Mouse (Mus musculus): ENCODE measurements around the gene Epb41l1.
A peak's percentile ranks its signal among the peaks of the same experiment; 100 is the strongest.

Gene Epb41l1

DNA sequence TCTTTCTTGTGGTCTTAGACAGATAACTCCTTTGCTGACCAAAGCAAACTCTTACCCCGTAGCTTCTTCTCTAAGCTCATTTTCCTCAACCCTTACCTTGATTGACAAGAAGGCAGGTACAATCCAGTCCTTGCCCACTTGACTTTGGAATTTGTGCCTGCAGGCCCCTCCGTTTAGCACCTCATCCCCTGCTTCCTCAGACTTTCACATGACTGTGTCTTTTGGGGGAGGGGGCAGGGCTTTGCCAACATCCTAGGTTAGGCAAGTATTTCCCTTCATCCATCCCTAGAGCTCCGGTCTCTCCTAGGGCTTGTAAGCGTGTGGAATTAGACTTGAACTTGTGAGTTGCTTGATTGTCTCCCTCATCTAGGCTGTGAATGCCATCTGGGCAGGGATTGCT is 3.0 kb downstream of the Epb41l1 start:
- no peak for DNase-seq (ENCODE audit: low spot score in 2 of 2)

DNA sequence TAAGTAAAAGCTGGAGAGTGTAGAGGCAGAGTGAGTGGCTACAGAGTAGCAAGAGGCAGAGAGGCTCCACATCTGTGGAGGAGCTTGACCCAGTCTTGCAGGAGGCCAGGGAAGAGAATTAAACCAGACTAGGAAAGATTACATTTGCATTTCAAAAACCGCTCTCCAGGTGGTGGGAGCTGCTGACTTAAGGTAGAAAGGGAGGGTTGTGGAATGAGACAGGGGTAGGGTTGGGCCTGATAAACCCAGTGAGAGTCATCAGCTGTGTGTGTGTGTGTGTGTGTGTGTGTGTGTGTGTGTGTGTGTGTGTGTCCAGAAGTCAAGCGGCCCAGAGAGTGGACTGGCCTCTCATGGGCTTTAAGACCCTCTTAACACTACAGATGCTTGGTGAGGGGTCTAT is 4.9 kb downstream of the Epb41l1 start:
- no peak for DNase-seq (ENCODE audit: low spot score in 2 of 2)

DNA sequence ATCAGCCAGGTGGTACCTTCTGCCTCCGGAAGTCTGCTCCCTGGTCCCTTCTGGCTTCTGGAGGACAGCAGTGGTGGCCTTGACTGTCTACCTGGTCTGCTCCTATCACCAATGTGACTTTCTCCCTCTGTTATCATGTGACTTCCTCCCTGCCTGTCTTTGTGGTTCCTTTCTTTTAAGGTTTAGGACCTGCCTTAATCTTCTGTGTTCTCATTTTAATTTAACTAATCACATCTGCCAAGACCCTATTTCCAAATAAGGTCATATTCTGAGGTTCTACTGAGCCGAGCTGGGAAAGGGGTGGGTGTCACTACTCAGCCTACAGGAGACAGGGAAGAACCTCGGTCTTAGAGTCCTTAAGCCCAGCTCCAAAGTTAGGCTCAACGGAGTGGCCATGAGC is 5.4 kb downstream of the Epb41l1 start:
- no peak for DNase-seq (ENCODE audit: low spot score in 2 of 2)

DNA sequence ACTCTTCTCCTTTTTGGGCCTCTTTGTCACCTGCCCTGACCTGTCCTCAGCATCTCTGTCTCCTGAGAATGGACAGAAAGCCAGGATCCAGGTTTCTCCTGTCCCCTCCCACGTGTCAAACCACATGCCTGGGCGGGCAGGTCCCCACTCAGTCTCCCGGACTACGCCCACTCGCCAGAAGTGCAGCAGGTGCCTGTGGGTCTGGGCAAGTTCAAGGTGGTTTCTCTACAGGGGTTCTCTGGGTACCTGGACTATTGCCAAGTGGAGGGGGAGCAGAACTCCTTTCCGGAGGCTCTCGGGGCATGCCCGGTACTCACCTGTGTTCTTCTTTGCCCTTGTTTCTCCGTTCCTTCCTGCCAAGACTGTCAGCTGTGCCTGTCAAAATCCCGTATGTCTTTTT is 9.1 kb downstream of the Epb41l1 start:
- DNase-seq (ENCODE audit: low spot score in 2 of 2): peak in 1 of 2 experiments; percentile 31

DNA sequence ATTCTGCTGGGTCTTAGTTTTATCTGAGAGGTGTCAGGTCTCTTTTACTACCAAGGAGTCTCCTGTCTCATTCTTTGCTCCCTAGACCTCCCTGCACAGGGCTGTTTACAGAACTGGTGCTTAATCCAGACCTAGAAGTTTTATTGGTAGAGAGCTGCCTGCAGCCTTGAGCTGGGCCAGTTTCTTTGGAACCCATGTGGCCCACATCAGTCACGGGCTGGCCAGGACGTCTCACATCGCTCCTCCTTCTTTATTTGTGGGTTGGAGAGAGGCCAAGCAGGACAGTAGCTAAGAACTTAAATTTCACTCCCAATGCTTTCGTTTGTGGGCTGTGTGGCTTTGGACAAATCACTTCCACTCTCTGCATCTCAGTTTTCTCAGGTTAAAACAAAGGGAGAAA is 9.6 kb downstream of the Epb41l1 start:
- DNase-seq (ENCODE audit: low spot score in 2 of 2): no peak

DNA sequence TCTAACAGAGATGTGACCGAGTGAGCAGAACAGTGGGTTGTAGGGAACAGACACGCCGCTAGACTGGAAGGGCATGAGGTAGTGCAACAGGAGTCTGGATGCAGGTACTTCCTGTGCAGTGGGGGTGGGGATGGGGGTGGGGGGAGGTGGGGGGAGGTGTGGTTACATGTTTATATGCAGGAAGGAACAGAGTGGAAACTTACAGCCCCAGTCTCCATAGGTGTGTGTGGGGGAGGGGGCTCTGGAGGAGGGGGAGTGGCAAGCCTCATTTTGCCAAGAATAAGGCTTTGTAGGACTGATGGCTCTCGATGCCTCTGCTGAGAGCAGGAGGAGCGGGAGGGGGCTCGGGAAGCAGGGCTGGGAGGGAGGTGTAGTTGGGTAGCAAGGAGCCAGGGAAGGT is 10.7 kb downstream of the Epb41l1 start:
- no peak for DNase-seq (ENCODE audit: low spot score in 2 of 2)

DNA sequence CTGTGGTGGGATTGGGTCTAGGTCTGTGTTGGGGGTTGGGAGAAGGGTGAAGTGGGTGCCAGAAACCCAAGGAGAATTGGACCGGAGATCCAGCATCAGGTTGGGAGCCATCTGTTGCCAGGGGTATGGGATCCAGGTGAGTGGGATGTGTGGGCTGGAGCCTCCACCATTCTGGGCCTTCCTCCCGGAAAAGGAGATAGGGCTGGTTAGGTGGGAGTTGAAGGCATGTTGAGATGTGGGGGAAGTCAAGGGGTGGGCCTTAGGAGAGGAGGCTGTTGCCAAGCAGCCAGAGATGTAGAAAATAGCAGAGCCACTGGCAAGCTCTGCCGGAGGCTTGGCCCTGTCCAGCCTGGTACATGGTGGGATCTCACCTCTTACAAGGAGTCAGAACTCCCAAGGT is 11.4 kb downstream of the Epb41l1 start:
- no peak for DNase-seq (ENCODE audit: low spot score in 2 of 2)

DNA sequence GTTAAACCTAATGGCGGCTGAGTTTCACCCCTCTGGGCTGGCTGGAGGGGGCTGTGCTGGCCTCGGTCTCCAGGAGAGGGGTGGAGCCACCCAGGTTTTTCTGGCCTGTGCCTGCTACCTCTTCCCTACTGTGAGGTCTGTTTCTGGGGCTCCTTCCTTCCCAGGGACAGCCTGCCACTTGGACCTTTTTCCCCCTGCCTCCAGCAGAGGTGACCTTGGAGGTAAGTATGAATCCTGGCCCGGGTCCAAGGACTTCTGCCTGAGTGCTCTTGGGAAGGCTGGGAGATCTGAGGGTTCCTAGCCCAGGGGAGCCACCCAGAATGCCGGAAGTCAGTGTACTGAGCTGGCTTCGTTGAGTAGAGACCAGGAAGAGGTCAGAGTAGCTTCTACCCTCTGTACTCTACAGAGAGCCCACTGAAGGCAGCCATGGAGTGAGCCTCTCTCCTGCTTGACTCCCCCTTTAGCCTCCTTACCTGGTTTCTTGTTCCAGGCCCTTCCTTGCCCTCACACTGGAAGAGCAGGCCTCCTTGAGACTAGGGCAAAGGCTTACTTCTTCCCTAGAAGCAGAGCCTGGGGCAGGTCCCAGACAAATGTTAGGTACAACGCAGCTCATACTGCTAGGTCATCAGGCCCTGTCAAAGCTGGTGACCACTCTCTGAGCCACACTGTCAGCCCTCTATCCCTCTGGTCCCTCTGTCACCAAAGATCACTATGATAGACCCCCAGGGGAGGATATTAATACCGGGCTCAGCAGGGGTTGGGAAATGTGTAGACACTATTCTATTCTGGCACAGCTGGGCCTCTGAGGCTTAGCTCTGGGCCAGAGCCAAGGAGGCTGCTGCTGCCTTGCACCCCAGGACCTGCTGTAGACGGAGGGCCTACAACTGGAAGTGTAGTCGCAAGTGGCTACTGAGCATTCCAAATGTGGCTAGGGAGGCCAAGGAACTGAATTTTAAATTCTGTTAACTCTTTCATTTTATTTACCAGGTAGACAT is 12.5 kb downstream of the Epb41l1 start:
- no peak for DNase-seq (ENCODE audit: low spot score in 2 of 2)

DNA sequence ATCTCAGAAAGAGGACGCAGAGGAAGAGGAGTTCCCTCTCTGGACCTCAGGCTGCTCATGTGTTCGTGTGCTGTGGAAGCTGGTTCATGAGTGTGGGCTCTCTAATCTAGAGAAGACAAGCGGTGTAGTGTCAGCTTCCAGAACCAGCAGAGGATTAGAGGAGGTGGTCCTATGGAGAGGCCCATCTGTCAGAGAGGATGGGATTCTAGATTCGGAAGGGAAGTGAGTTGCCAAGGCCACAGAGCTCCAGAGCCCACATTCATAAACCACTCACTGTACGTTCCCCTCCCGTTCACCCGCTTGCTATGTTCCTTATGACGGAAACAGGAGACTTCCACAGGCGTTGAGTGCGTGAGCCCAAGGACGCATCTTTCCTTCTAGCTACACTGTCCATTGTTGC is 16.9 kb downstream of the Epb41l1 start:
- DNase-seq (ENCODE audit: low spot score in 2 of 2): no peak

DNA sequence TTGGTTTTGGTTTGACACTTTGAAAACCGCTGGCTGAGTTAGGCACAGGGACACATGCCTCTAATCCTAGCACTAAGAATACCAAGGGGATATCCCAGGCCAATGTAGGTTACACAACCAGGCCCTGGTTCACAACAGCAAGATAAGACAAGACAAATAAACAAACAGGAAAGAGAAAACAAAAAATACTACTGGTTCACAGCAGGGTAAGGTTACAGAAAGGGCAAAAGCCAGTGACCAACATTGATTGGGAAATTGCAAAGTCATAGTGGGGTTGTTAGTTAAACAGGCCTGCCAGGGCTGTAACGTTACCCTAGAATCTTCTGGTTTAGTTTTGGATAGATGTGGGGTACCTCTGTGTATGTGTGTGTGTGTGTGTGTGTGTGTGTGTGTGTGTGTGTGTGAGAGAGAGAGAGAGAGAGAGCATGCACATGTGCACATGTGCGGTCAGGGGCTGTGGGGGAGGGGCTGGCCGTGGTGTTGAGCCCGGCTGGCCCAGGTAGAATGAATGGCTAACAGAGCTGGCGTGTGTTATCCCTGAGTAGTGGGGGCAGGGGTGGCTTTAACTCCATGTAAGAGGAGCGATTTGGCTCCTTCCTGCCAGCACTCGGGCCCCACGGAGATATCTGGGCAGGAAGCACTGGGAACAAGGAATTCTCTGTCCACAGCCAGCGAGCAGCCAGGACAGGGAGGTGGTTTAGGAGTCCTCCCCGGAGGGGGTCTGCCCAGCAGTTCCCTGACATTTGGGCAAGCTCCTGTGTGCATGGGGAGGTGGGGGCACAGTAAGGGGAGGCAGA is 19.2 kb downstream of the Epb41l1 start:
- DNase-seq (ENCODE audit: low spot score in 2 of 2): no peak

DNA sequence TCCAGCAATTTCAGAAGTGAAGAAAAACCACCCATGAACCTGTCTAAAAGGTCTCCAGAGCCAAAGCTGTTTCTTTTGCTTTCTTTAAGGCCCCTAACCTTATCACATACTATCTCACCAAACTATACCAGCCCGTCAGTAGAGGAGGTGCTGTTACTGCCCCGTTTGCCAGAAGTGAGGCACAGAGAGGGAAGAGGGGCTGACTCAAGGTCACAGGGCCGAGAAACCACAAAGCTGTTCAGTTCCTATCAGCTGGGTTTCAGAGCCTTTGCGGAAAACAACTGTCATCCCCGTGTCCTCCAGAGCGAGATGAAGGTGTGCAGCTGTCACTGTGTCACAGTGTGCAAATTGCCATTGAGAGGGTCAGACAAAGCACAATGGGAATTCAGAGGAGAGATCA is 21.2 kb downstream of the Epb41l1 start:
- no peak for DNase-seq (ENCODE audit: low spot score in 2 of 2)

DNA sequence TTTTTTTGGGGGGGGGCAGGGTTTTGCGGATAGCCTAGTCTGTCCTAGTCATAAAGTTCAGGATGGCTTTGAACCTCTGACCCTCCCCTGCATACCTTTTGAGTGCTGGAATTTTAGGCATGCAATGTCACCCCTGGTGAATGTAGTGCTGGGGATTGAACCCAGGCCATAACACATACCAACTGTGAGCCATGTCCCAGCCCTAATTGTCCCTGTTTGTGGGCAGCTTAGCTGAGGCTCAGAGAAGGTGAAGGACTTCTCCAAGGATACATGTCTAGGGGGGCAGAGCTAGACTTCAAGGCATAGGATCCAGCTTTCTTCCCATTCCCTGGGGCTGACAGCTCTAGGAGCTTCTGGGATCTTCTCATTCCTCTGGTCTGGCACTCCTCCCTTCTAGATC is 22.6 kb downstream of the Epb41l1 start:
- DNase-seq (ENCODE audit: low spot score in 2 of 2): no peak

DNA sequence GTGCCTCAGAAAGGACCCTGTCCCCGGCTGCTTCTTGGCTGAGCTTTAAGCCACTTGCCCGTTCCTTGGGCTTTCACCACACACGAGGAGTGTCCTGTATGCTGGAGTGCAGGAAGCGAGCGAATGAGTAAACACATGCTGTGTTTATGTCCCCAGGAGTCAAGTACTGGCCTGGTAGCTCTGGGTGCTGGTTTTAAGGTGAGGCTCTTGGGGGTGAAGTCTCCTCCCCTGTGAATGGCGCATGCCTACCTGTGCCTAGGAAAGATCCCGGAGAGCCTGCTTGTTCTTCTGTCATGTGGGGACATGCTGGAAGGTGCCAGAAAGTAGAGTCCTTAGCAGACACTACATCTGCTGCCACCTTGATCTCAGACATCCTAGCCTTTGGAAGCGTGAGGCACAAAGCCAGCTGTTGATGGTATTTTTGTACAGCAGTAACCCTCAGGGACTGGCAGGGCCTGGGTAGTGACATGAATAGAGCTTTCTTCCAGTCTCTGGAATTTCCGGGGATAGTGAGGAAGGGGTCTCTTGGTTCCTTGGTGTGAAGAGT is 25.9 kb downstream of the Epb41l1 start:
- DNase-seq (ENCODE audit: low spot score in 2 of 2): no peak

DNA sequence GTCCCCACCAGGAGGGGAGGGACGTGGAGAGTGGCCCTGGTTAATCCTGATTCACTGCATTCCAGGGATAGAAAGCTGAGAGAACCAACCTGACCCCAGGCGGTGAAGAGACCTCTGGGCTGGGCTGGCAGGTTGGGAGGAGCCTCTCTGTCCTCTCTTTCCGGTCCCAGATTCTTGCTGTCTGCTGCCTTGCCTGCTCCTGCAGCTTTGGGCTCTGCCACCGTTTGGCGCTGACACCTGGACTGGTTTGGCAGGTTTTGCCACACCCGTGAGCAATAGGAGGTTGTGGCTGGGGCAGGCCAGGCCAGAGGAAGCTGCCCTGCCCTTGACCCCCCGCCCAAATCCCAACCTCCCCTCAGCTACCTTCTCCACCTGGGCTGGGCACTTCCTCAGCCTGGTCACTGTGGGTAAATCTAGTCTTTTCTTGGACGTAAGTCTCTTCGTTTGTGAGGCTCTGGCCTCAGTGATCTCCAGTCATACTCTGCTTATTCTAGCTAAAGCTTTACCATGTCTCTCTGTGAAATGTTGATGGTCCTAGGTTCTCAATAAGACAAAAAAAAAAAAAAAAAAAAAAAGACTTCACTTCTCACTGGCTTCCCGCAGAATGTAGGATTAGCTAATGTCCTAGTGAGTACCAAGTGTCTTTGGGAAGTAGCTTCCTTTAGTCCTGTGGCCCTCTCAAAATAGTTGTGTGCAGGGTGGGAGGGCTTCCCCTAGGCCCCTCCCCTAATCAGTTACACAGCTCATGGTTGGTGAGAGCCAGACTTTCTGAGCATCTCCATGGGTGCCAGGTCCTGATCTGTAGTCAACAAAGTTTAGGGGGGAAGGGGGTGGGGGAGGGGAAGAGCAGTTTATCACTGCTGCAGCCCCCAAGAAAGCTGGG is 26.9 kb downstream of the Epb41l1 start:
- DNase-seq (ENCODE audit: low spot score in 2 of 2): no peak

DNA sequence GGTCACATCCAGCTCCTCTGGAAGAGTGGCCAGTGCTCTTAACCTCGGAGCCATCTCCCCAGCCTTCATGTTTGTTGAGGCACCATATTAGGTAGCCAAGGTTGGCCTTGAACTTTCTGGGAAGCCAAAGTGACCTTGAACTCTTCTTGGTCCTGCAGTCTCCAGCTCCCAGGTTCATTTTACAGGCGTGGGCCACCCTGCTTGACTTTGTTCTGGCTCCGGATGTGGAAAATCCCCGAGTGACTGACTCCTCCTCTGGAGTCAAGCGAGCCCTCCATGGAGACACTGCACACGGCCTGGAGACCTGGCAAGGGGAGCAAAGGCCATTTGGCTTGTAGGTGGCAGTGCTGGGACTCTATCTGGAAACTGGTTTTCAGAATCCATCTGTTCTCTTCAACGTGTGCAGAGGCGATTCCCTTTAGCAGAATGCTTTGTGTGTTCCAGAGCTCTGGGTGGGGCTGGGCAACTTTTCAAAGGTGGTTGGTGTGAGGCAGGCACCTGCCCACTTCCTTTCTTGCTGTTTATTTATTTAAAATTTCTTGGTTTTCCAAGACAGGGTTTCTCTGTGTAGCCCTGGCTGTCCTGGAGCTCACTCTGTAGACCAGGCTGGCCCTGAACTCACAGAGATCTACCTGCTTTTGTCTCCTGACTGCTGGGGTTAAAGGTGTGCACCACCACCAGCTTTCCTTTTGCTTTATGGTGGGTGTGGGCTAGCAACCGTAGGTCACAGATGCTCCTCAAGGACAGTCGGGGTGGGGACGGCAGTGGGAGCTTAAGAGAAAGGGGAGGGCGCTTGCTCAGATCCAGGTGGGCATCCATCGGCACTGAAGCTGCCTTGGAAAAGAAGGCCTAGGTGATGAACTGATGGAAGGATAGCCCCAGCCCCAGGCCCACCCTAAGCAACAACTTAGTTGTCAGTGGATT is 30.8 kb downstream of the Epb41l1 start:
- DNase-seq (ENCODE audit: low spot score in 2 of 2): no peak

DNA sequence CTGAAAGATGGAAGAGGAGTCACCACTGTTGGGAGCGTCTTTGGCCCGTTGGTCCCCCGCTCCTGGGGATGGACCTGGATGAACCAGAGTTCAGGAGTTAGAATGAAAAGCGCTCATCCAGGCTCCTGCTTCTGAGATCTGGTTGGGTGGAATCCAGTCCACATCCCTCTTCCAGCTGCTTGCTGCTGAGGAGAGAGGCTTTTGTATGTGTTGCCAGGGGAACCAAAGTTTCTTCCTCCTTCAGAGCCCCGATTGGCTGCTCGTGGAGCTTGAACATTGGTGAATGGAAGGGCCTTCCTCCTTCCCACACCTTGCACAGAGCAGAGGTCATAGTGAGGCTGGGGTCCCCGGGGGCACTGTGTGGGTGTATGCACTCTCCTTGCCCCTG is 31.4 kb downstream of the Epb41l1 start:
- DNase-seq (ENCODE audit: low spot score in 2 of 2): no peak

DNA sequence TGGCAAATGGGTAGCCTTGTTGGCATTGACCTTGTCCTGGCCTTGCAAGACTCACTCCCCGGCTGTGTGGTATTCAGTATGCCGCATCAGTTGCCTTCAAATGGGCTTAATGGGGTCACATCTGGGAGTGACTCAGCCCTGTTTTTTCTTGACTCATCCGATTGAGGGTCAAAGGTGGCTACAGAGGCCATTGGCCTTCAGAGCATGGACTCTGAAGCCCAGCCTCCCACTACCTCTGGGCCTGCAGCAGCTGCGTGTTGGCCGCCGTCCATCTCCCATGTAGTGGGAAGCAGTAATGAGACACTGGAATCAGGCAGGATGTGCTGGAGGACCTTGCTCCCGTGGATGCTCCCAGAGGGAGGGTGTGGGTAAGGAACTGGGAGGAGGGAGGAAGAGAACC is 33.1 kb downstream of the Epb41l1 start:
- no peak for DNase-seq (ENCODE audit: low spot score in 2 of 2)

DNA sequence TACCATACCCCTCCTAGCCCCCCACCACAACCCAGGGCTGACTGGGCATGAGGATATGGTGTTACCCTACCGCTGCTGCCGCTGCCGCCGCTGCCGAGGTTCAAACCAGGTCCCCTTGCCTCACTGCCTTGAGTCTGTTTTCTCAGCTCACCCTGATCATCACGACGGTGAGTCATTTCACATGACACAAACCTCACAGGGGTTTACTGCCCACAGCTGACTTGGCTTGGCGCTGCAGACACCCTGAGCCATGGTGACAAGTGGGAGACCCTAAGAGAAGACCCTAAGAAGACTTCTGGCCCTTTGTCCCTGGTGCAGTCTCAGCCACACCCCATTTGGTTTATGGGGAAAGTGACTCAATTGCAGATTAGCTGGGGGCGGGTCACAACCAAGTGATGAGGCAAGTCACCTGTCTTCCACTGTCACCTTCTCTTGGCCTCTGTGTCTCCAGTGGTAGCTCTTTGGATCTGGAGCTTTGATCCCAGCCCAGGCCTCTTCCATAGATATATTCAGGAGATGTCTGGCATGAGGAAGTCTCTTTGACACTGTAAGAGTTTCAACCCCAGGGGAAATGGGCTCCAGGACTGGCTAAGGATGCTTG is 34.9 kb downstream of the Epb41l1 start:
- no peak for DNase-seq (ENCODE audit: low spot score in 2 of 2)

DNA sequence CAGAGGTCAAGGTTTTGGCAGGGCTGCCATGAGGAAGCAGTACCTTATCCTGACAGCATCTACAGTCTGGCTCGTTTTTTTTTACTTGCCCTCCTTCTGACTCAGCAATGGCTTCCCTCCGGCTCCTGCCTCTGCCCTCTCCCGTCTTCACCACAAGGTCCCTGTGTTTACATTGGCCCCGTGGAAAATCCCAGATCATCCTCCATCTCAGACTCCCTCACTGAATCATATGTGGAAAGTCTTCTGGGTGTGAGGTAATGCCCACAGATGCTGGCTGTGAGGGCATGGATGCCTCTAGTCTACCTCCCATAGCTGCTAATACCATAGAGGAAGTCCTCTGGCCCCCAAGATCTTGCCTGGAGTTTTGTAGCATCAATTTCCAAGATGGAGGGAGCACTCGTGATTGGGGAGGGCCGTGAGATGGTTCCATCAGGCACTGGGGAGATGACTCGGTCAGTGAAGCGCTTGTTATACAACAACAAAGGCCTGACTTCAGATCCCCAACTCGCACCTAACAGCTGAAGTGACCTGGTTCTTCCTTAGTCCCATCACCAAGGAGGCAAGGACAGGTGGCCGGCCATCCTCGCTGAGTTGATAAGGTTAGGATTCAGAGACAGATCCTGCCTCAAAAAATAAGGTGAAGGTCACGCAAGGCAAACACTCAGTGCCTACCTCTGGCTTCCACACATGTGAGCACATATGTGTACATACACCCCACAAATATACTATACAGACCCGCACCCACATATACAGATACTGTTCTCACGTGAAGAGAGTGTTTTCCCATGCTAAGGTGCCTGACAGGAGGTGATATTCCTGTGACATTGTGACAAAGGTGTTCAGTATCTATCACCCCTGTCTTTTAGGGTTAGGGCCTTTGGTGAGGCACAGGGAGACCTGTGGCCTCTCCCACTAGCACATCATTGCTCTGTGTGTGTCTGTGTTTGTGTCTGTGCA is 36.0 kb downstream of the Epb41l1 start:
- DNase-seq (ENCODE audit: low spot score in 2 of 2): no peak
